Mouse (Mus musculus): ENCODE data around the gene Plcb2. TPM values are rescaled to one million over a fixed set of nuclear protein-coding genes. Genes with fewer than 3 reads are reported as not detected.

Plcb2 gene
- polyA plus RNA-seq, 1 experiment = 0.49 TPM

GRCm38 (mm10) chr2:118752792-118753108, 24.5 kb upstream of the Plcb2 start:
- peaks cover 7% of the 10 kb centered on the region; the same call in 1 of the 2 replicates for H3K4me1 ChIP-seq (ENCODE audit: control insufficient read depth, insufficient read depth, low read length)
- peak; percentile 36 for TF ChIP-seq POLR2A (IDR thresholded peaks at IDR 0.05; ENCODE audit: low read depth, low read length)
- TF ChIP-seq CTCF (IDR thresholded peaks at IDR 0.05; ENCODE audit: borderline replicate concordance, insufficient read depth, low read length) = no peak
- no peak overlapping the region for H3K27ac ChIP-seq (ENCODE audit: insufficient read depth, low read length)
- H3K4me3 ChIP-seq (ENCODE audit: insufficient read depth, low read length) = no peak overlapping the region

GRCm38 (mm10) chr2:118751896-118752791, 23.9 kb upstream of the Plcb2 start:
- H3K27ac ChIP-seq (ENCODE audit: insufficient read depth, low read length) = no peak overlapping the region
- no peak for TF ChIP-seq CTCF (IDR thresholded peaks at IDR 0.05; ENCODE audit: borderline replicate concordance, insufficient read depth, low read length)
- peak; percentile 5; the same call in 1 of the 2 replicates for TF ChIP-seq POLR2A (IDR thresholded peaks at IDR 0.05; ENCODE audit: low read depth, low read length)
- peaks cover 12% of the 10 kb centered on the region for H3K4me1 ChIP-seq (ENCODE audit: control insufficient read depth, insufficient read depth, low read length)
- no peak overlapping the region for H3K4me3 ChIP-seq (ENCODE audit: insufficient read depth, low read length)

GRCm38 (mm10) chr2:118750476-118750875, 22.2 kb upstream of the Plcb2 start:
- Histone ChIP-seq H3K4me3 (ENCODE audit: insufficient read depth, low read length) (no peak overlapping the region), H3K4me1 (ENCODE audit: control insufficient read depth, insufficient read depth, low read length) (peaks cover 12% of the 10 kb centered on the region), H3K27ac (ENCODE audit: insufficient read depth, low read length) (no peak overlapping the region)
- no peak for TF ChIP-seq CTCF (IDR thresholded peaks at IDR 0.05; ENCODE audit: borderline replicate concordance, insufficient read depth, low read length)
- no peak for TF ChIP-seq POLR2A (IDR thresholded peaks at IDR 0.05; ENCODE audit: low read depth, low read length)

- H3K4me1 ChIP-seq (ENCODE audit: control insufficient read depth, insufficient read depth, low read length) = peaks cover 15% of the 10 kb centered on the region
- H3K27ac ChIP-seq (ENCODE audit: insufficient read depth, low read length) = no peak overlapping the region
- no peak overlapping the region for H3K4me3 ChIP-seq (ENCODE audit: insufficient read depth, low read length)
- TF ChIP-seq POLR2A (IDR thresholded peaks at IDR 0.05; ENCODE audit: low read depth, low read length) (no peak), CTCF (IDR thresholded peaks at IDR 0.05; ENCODE audit: borderline replicate concordance, insufficient read depth, low read length) (no peak)
These were observed 21.2 kb upstream of the Plcb2 start for GRCm38 (mm10) chr2:118749341-118749884.

GRCm38 (mm10) chr2:118747301-118747960, 19.2 kb upstream of the Plcb2 start:
- H3K4me1 ChIP-seq (ENCODE audit: control insufficient read depth, insufficient read depth, low read length) = peaks cover 15% of the 10 kb centered on the region
- H3K27ac ChIP-seq (ENCODE audit: insufficient read depth, low read length) = no peak overlapping the region
- H3K4me3 ChIP-seq (ENCODE audit: insufficient read depth, low read length) = peak overlapping the region; percentile 72
- TF ChIP-seq CTCF (IDR thresholded peaks at IDR 0.05; ENCODE audit: borderline replicate concordance, insufficient read depth, low read length) (no peak), POLR2A (IDR thresholded peaks at IDR 0.05; ENCODE audit: low read depth, low read length) (no peak)

- H3K27ac ChIP-seq (ENCODE audit: insufficient read depth, low read length) = no peak overlapping the region
- TF ChIP-seq POLR2A (IDR thresholded peaks at IDR 0.05; ENCODE audit: low read depth, low read length) (no peak), CTCF (IDR thresholded peaks at IDR 0.05; ENCODE audit: borderline replicate concordance, insufficient read depth, low read length) (no peak)
- peaks cover 15% of the 10 kb centered on the region for H3K4me1 ChIP-seq (ENCODE audit: control insufficient read depth, insufficient read depth, low read length)
These were observed 18.0 kb upstream of the Plcb2 start for GRCm38 (mm10) chr2:118745915-118746901.

GRCm38 (mm10) chr2:118745232-118745884, 17.1 kb upstream of the Plcb2 start, which contains the start of gene Inafm2:
Gene Inafm2, plus strand, starts transcription at chr2:118745758.
- TF ChIP-seq CTCF (IDR thresholded peaks at IDR 0.05; ENCODE audit: borderline replicate concordance, insufficient read depth, low read length) (no peak), POLR2A (IDR thresholded peaks at IDR 0.05; ENCODE audit: low read depth, low read length) (peak; percentile 61)
- H3K4me1 ChIP-seq (ENCODE audit: control insufficient read depth, insufficient read depth, low read length) = peaks cover 15% of the 10 kb centered on the region
- H3K27ac ChIP-seq (ENCODE audit: insufficient read depth, low read length) = no peak within 1 kb of the TSS

More at GRCm38 (mm10) chr2:118745915-118746901, 18.0 kb upstream of the Plcb2 start:
- peak overlapping the region; percentile 72 for H3K4me3 ChIP-seq (ENCODE audit: insufficient read depth, low read length)

GRCm38 (mm10) chr2:118744621-118745020, 16.4 kb upstream of the Plcb2 start:
- Histone ChIP-seq H3K27ac (ENCODE audit: insufficient read depth, low read length) (no peak overlapping the region), H3K4me3 (ENCODE audit: insufficient read depth, low read length) (no peak overlapping the region), H3K4me1 (ENCODE audit: control insufficient read depth, insufficient read depth, low read length) (peaks cover 15% of the 10 kb centered on the region)
- TF ChIP-seq CTCF (IDR thresholded peaks at IDR 0.05; ENCODE audit: borderline replicate concordance, insufficient read depth, low read length) (no peak), POLR2A (IDR thresholded peaks at IDR 0.05; ENCODE audit: low read depth, low read length) (no peak)

More at GRCm38 (mm10) chr2:118745232-118745884, 17.1 kb upstream of the Plcb2 start, which contains the start of gene Inafm2:
- H3K4me3 ChIP-seq (ENCODE audit: insufficient read depth, low read length) = peak within 1 kb of the TSS; percentile 72

Data from embryonic fibroblast, embryonic 13.5 days (primary cell).